Mouse (Mus musculus): ENCODE data around the gene Zfp825.
"Not testable (repeated sequence)": the region's sequence is repeated elsewhere in the genome, so short reads cannot be mapped to it uniquely, and the experiment has no call there.

The Zfp825 gene

GRCm38 (mm10) chr13:74493911-74494679 is at the start of gene Zfp825:
Gene Zfp825 (minus strand): TSS chr13:74493992.
- DNase-seq (ENCODE audit: low read depth, low spot score): peak; percentile 80

- not testable (repeated sequence) for DNase-seq (ENCODE audit: low read depth, low spot score)
Measured at GRCm38 (mm10) chr13:74535418-74535817, 41.6 kb upstream of the Zfp825 start.

GRCm38 (mm10) chr13:74534864-74535263 is 41.1 kb upstream of the Zfp825 start:
- peak; percentile 22 for DNase-seq (ENCODE audit: low read depth, low spot score)

- no peak for DNase-seq (ENCODE audit: low read depth, low spot score)
Measured at GRCm38 (mm10) chr13:74534096-74534495, 40.3 kb upstream of the Zfp825 start.

- not testable (repeated sequence) for DNase-seq (ENCODE audit: low read depth, low spot score)
Measured at GRCm38 (mm10) chr13:74531251-74531650, 37.5 kb upstream of the Zfp825 start.

GRCm38 (mm10) chr13:74529372-74529715 is 35.6 kb upstream of the Zfp825 start:
- not testable (repeated sequence) for DNase-seq (ENCODE audit: low read depth, low spot score)

- DNase-seq (ENCODE audit: low read depth, low spot score): not testable (repeated sequence)
Measured at GRCm38 (mm10) chr13:74528519-74529371, 35.0 kb upstream of the Zfp825 start.

- peak; percentile 43 for DNase-seq (ENCODE audit: low read depth, low spot score)
Measured at GRCm38 (mm10) chr13:74522481-74523237, 28.9 kb upstream of the Zfp825 start.

- DNase-seq (ENCODE audit: low read depth, low spot score): not testable (repeated sequence)
Measured at GRCm38 (mm10) chr13:74522141-74522480, 28.3 kb upstream of the Zfp825 start.

GRCm38 (mm10) chr13:74507981-74508380 is 14.2 kb upstream of the Zfp825 start:
- DNase-seq (ENCODE audit: low read depth, low spot score): not testable (repeated sequence)

- not testable (repeated sequence) for DNase-seq (ENCODE audit: low read depth, low spot score)
Measured at GRCm38 (mm10) chr13:74502851-74503250, 9.1 kb upstream of the Zfp825 start.

GRCm38 (mm10) chr13:74499696-74500095 is 5.9 kb upstream of the Zfp825 start:
- DNase-seq (ENCODE audit: low read depth, low spot score): not testable (repeated sequence)

GRCm38 (mm10) chr13:74484326-74484725 is 9.5 kb downstream of the Zfp825 start:
- DNase-seq (ENCODE audit: low read depth, low spot score): not testable (repeated sequence)

GRCm38 (mm10) chr13:74471468-74471867 is 22.3 kb downstream of the Zfp825 start:
- not testable (repeated sequence) for DNase-seq (ENCODE audit: low read depth, low spot score)

- DNase-seq (ENCODE audit: low read depth, low spot score): peak; percentile 83
Measured at GRCm38 (mm10) chr13:74462699-74463385, 30.9 kb downstream of the Zfp825 start.

- DNase-seq (ENCODE audit: low read depth, low spot score): not testable (repeated sequence)
Measured at GRCm38 (mm10) chr13:74462318-74462698, 31.5 kb downstream of the Zfp825 start.

- DNase-seq (ENCODE audit: low read depth, low spot score): no peak
Measured at GRCm38 (mm10) chr13:74439895-74440294, 53.9 kb downstream of the Zfp825 start.
